Mouse (Mus musculus): ENCODE results near the gene Hba-a1. TPM values are rescaled to one million over a fixed set of nuclear protein-coding genes. Genes with fewer than 3 reads are reported as not detected.
A peak's percentile ranks its signal among the peaks of the same experiment; 100 is the strongest.

Hba-a1 gene
- polyA plus RNA-seq, 1 experiment from 2014 or later: 2,663 TPM

GRCm38 (mm10) chr11:32300279-32301267 lies 17.3 kb downstream of the Hba-a1 start:
- Histone ChIP-seq H3K27me3 (no peaks in the 10 kb centered on the region), H3K9ac (no peak overlapping the region), H3K27ac (replicated peaks) (no peak overlapping the region), H3K9me3 (no peaks in the 10 kb centered on the region), H3K4me3 (peak overlapping the region; percentile 26), H3K4me1 (replicated peaks) (no peaks in the 10 kb centered on the region), H3K4me2 (peak overlapping the region; percentile 47), H3K36me3 (no peaks in the 10 kb centered on the region)
- ATAC-seq (ENCODE audit: low FRiP score, low read depth): peak; percentile 20; the same call in 1 of the 2 replicates
- WGBS: 53% methylated on average over 16 of the region's 17 CpGs

- ATAC-seq (ENCODE audit: low FRiP score, low read depth): no peak
- WGBS: 85% methylated on average over 1 of the region's 1 CpGs
- no peak overlapping the region for H3K4me2 ChIP-seq
- H3K36me3 ChIP-seq: no peaks in the 10 kb centered on the region
- H3K4me1 ChIP-seq (replicated peaks): no peaks in the 10 kb centered on the region
- no peak overlapping the region for H3K4me3 ChIP-seq
- no peak overlapping the region for H3K9ac ChIP-seq
- no peak overlapping the region for H3K27ac ChIP-seq (replicated peaks)
- H3K9me3 ChIP-seq: no peaks in the 10 kb centered on the region
- H3K27me3 ChIP-seq: no peaks in the 10 kb centered on the region
Observed at GRCm38 (mm10) chr11:32301506-32301905, 18.2 kb downstream of the Hba-a1 start.

GRCm38 (mm10) chr11:32302824-32303419 lies 19.6 kb downstream of the Hba-a1 start:
- 41% methylated on average over 2 of the region's 2 CpGs for WGBS
- ATAC-seq (ENCODE audit: low FRiP score, low read depth): peak; percentile 64; the same call in 1 of the 2 replicates
- no peaks in the 10 kb centered on the region for H3K27me3 ChIP-seq
- H3K36me3 ChIP-seq: no peaks in the 10 kb centered on the region
- no peak overlapping the region for H3K4me3 ChIP-seq
- H3K4me1 ChIP-seq (replicated peaks): no peaks in the 10 kb centered on the region
- H3K27ac ChIP-seq (replicated peaks): peak overlapping the region; percentile 39; the same call in 1 of the 2 replicates
- H3K9ac ChIP-seq: no peak overlapping the region
- H3K9me3 ChIP-seq: no peaks in the 10 kb centered on the region
- H3K4me2 ChIP-seq: no peak overlapping the region

GRCm38 (mm10) chr11:32303455-32303854 lies 20.1 kb downstream of the Hba-a1 start:
- no peak for ATAC-seq (ENCODE audit: low FRiP score, low read depth)
- WGBS: 91% methylated on average over 1 of the region's 1 CpGs

GRCm38 (mm10) chr11:32307006-32307405 lies 23.7 kb downstream of the Hba-a1 start:
- ATAC-seq (ENCODE audit: low FRiP score, low read depth): no peak
- 79% methylated on average over 1 of the region's 1 CpGs for whole genome bisulfite sequencing

More at GRCm38 (mm10) chr11:32303455-32303854, 20.1 kb downstream of the Hba-a1 start:
- Histone ChIP-seq H3K36me3 (no peaks in the 10 kb centered on the region), H3K4me1 (replicated peaks) (no peaks in the 10 kb centered on the region), H3K4me3 (no peak overlapping the region), H3K27me3 (no peaks in the 10 kb centered on the region), H3K9me3 (no peaks in the 10 kb centered on the region), H3K9ac (no peak overlapping the region), H3K27ac (replicated peaks) (0 out of 2 replicates have a peak overlapping the region, but pooled peaks have one; percentile 39), H3K4me2 (no peak overlapping the region)

GRCm38 (mm10) chr11:32309446-32309845 lies 26.1 kb downstream of the Hba-a1 start:
- 36% methylated on average over 4 of the region's 4 CpGs for WGBS
- no peak for ATAC-seq (ENCODE audit: low FRiP score, low read depth)
- H3K27ac ChIP-seq (replicated peaks): no peak overlapping the region

More at GRCm38 (mm10) chr11:32307006-32307405, 23.7 kb downstream of the Hba-a1 start:
- Histone ChIP-seq H3K36me3 (no peaks in the 10 kb centered on the region), H3K4me3 (no peak overlapping the region), H3K4me1 (replicated peaks) (no peaks in the 10 kb centered on the region), H3K4me2 (no peak overlapping the region), H3K9me3 (no peaks in the 10 kb centered on the region), H3K27me3 (no peaks in the 10 kb centered on the region), H3K9ac (no peak overlapping the region), H3K27ac (replicated peaks) (no peak overlapping the region)

GRCm38 (mm10) chr11:32309928-32310327 lies 26.6 kb downstream of the Hba-a1 start:
- Histone ChIP-seq H3K36me3 (no peaks in the 10 kb centered on the region), H3K4me1 (replicated peaks) (no peaks in the 10 kb centered on the region), H3K27me3 (no peaks in the 10 kb centered on the region), H3K9me3 (no peaks in the 10 kb centered on the region), H3K9ac (no peak overlapping the region), H3K4me3 (no peak overlapping the region), H3K27ac (replicated peaks) (no peak overlapping the region), H3K4me2 (no peak overlapping the region)
- ATAC-seq (ENCODE audit: low FRiP score, low read depth): no peak
- WGBS: 79% methylated on average over 3 of the region's 3 CpGs

More at GRCm38 (mm10) chr11:32309446-32309845, 26.1 kb downstream of the Hba-a1 start:
- Histone ChIP-seq H3K4me2 (no peak overlapping the region), H3K27me3 (no peaks in the 10 kb centered on the region), H3K4me3 (no peak overlapping the region), H3K4me1 (replicated peaks) (no peaks in the 10 kb centered on the region), H3K9me3 (no peaks in the 10 kb centered on the region), H3K9ac (no peak overlapping the region), H3K36me3 (no peaks in the 10 kb centered on the region)

- H3K27me3 ChIP-seq: no peaks in the 10 kb centered on the region
- WGBS: 90% methylated on average over 3 of the region's 3 CpGs
- no peak for ATAC-seq (ENCODE audit: low FRiP score, low read depth)
- H3K36me3 ChIP-seq: no peaks in the 10 kb centered on the region
- no peaks in the 10 kb centered on the region for H3K9me3 ChIP-seq
- H3K4me2 ChIP-seq: no peak overlapping the region
- no peaks in the 10 kb centered on the region for H3K4me1 ChIP-seq (replicated peaks)
- no peak overlapping the region for H3K9ac ChIP-seq
- H3K4me3 ChIP-seq: no peak overlapping the region
- H3K27ac ChIP-seq (replicated peaks): no peak overlapping the region
Observed at GRCm38 (mm10) chr11:32316009-32316408, 32.7 kb downstream of the Hba-a1 start.

- H3K27me3 ChIP-seq: no peaks in the 10 kb centered on the region
- H3K4me1 ChIP-seq (replicated peaks): 0 out of 2 replicates have a peak, but pooled peaks cover 5% of the 10 kb centered on the region
- no peak for ATAC-seq (ENCODE audit: low FRiP score, low read depth)
- no peak overlapping the region for H3K4me2 ChIP-seq
- no peaks in the 10 kb centered on the region for H3K36me3 ChIP-seq
- H3K9me3 ChIP-seq: no peaks in the 10 kb centered on the region
- 70% methylated on average over 11 of the region's 11 CpGs for WGBS
- H3K4me3 ChIP-seq: no peak overlapping the region
- H3K27ac ChIP-seq (replicated peaks): no peak overlapping the region
- H3K9ac ChIP-seq: no peak overlapping the region
Observed at GRCm38 (mm10) chr11:32320507-32321195, 37.3 kb downstream of the Hba-a1 start.

- 35% methylated on average over 8 of the region's 8 CpGs for WGBS
- Histone ChIP-seq H3K4me2 (no peak overlapping the region), H3K36me3 (no peaks in the 10 kb centered on the region), H3K27me3 (no peaks in the 10 kb centered on the region), H3K27ac (replicated peaks) (no peak overlapping the region), H3K9ac (no peak overlapping the region), H3K4me1 (replicated peaks) (0 out of 2 replicates have a peak, but pooled peaks cover 5% of the 10 kb centered on the region), H3K9me3 (no peaks in the 10 kb centered on the region), H3K4me3 (no peak overlapping the region)
- no peak for ATAC-seq (ENCODE audit: low FRiP score, low read depth)
Observed at GRCm38 (mm10) chr11:32321196-32321565, 37.9 kb downstream of the Hba-a1 start.

- no peaks in the 10 kb centered on the region for H3K27me3 ChIP-seq
- no peak overlapping the region for H3K9ac ChIP-seq
- 8% methylated on average over 15 of the region's 15 CpGs for WGBS
- peak; percentile 79; the same call in 1 of the 2 replicates for ATAC-seq (ENCODE audit: low FRiP score, low read depth)
- no peak overlapping the region for H3K27ac ChIP-seq (replicated peaks)
- no peaks in the 10 kb centered on the region for H3K36me3 ChIP-seq
- no peak overlapping the region for H3K4me3 ChIP-seq
- no peaks in the 10 kb centered on the region for H3K9me3 ChIP-seq
- H3K4me1 ChIP-seq (replicated peaks): 0 out of 2 replicates have a peak, but pooled peaks cover 5% of the 10 kb centered on the region
- peak overlapping the region; percentile 40; the same call in 1 of the 2 replicates for H3K4me2 ChIP-seq
Observed at GRCm38 (mm10) chr11:32324609-32325008, 41.3 kb downstream of the Hba-a1 start.
